Mouse (Mus musculus) ES-E14 (cell line): ENCODE measurements around the gene Kcnab2.

Experiments
- CHD2 ChIP-seq: IDR thresholded peaks from 2 replicates; pipeline ENCODE4 v1.6.1; 2014; ENCODE audit warnings: mild to moderate bottlenecking, low read depth, low read length, inconsistent platforms
- HCFC1 ChIP-seq: IDR thresholded peaks from 2 replicates; pipeline ENCODE4 v1.6.1; 2012; ENCODE audit warnings: low read length, inconsistent platforms, borderline replicate concordance; ENCODE audit not compliant: insufficient read depth

DNA sequence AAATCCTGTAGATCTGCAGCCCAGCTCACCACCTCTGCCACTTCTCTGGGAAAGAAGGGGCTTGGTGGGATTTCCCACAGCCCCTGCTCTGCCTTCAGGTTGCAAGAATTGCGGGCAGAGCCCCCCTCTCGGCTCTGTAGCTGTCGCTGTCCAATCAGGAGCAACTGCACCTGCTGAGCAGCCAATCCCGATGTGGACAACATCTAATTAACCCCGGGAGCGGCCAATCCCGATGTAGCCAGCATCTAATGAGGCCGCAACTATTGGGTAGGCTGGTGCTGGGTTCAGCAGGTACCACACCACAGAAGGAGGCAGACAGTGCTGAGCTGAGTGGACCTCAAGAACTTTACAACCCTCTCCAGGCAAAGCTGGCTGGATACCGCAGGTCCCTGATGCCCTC lies 36.1 kb downstream of the Kcnab2 start:
- TF ChIP-seq CHD2 (peak; percentile 76), HCFC1 (no peak)
